Mouse (Mus musculus): Measurements from ENCODE around the gene Rab3il1. TPM values are rescaled to one million over a fixed set of nuclear protein-coding genes. Genes with fewer than 3 reads are reported as not detected.

Gene Rab3il1
- total RNA-seq, 1 experiment from 2014 or later: 8.8 TPM

DNA sequence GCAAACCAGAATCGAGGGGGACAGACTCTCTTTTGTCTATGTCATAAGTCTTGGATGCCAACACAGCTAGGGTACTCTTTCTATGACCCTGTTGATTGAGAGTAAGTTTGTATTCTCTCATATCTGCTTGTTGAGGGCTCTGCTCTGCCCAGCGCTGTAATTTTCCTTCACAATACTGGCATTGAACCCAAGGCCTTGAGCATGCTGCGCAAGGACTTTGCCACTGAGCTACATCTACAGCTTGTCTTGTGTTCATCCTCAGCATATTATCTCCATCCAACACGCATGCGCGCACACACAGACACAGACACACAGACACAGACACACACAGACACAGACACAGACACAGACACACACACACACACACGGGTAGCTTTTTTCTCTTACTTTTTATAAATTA, 78.9 kb downstream of the Rab3il1 start:
- ATAC-seq (replicated peaks; ENCODE audit: low read depth, poor library complexity, severe bottlenecking): no peak

- no peak for ATAC-seq (replicated peaks; ENCODE audit: low read depth, poor library complexity, severe bottlenecking)
Measured at GRCm38 (mm10) chr19:10082105-10082504, 80.6 kb downstream of the Rab3il1 start.

DNA sequence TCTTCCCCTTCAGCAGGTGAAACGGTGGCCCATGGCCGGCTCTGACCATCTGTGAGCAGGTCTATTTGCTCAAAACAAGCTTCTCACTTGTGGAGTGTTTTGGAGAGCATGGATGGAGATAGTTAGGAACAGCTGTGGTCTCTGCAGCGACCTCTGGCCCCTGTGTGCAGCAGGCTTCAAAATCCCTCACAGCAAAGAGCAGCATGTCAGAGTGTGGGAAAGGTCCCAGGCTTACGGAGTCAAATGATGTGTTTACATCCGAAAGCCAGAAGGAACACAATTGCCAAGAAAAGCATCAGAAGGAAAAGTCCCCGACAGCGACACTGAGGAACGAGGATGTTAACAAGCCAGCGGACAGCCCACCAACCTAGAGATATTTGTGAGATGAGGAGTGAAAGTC, 84.0 kb downstream of the Rab3il1 start:
- no peak for ATAC-seq (replicated peaks; ENCODE audit: low read depth, poor library complexity, severe bottlenecking)

DNA sequence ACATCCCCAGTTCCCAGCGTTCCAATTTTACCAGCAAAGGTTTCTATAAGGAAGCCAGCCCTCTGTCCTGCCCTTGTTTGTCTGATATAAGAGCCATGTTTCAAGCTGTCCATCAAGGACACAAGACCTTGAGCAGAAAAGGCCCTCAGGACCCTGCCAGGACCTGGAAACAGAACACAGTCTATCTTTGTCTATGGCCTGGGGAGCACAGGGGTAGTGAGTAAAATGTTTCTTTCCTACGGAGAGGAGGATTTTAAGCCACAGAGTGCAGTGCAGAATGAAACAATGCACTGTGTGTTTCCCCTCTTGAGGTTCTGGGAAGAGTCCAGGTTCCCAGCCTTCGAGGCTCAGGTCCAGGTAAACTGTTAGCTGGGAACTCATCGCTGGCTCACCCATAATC, 85.5 kb downstream of the Rab3il1 start:
- no peak for ATAC-seq (replicated peaks; ENCODE audit: low read depth, poor library complexity, severe bottlenecking)

Other genes with a start within 250 kb of the Rab3il1 start
- not detected in 2 replicates for gene Scgb2a2, start 154.1 kb upstream of the Rab3il1 start, total RNA-seq (2017)
- 76.5 and 149 TPM in 2 replicates for gene Incenp, start 102.1 kb upstream of the Rab3il1 start, total RNA-seq (2017)
- 695 and 890 TPM in 2 replicates for gene Fth1, start 21.1 kb upstream of the Rab3il1 start, total RNA-seq (2017)
- gene Best1, start within 50 bp of the Rab3il1 start, total RNA-seq (2017): not detected in 2 replicates
- 4.4 and 11.1 TPM in 2 replicates for gene Fads3, start 39.9 kb downstream of the Rab3il1 start, total RNA-seq (2017)
- gene Fads2, start 100.1 kb downstream of the Rab3il1 start, total RNA-seq (2017): 30.2 and 30.8 TPM in 2 replicates
- gene Fads1, start 181.2 kb downstream of the Rab3il1 start, total RNA-seq (2017): 20.5 and 32.9 TPM in 2 replicates
- 171 and 202 TPM in 2 replicates for gene Tmem258, start 202.3 kb downstream of the Rab3il1 start, total RNA-seq (2017)
- gene Fen1, start 202.5 kb downstream of the Rab3il1 start, total RNA-seq (2017): 113 and 118 TPM in 2 replicates
- 0.05 TPM in 1 of 2 replicates, not detected in the other for gene Myrf, start 239.1 kb downstream of the Rab3il1 start, total RNA-seq (2017)